Comparison of ENCODE assay signal across 21 mouse cellular contexts in the genomic region with DNA sequence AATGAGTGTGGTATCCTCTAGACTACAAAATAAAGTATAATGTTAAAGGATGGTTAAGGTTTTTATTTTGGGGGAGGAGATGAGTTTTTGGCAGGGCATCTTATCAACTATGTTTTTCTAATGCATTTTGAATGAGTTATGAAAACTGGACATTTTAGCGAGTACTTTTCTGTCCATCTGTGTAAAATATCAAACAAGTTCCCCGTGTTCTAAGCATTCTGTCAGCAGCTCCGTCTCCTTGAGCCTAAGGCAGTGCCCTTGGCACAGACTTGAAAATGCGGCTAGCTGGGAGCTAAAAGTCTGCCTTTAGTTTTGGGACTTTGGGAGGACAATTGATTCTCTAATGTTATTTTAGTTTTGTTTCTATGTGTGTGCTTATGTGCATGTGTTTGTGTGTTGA.
DNase-seq lines count a peak whose midpoint lies in the region; ATAC-seq lines count a peak whose summit lies in the region.
"Had no signal": no experiment of that assay in that cellular context is flagged by ENCODE, and none has a peak within 500 bp of the region (broad histone marks: within the 10 kb centered on the region; RNA-seq: fewer than 3 reads in every experiment).

No protein-coding gene starts in this region.

- H3K9me3 ChIP-seq in midbrain, embryonic 11.5 days (ENCODE audit: control insufficient read depth, low read length), result no peaks in the 10 kb centered on the region
- no peaks in the 10 kb centered on the region for H3K9me3 ChIP-seq in midbrain, embryonic 15.5 days

- no peak overlapping the region for H3K27ac ChIP-seq in midbrain, embryonic 11.5 days (ENCODE audit: low read depth, low read length)
- no peak overlapping the region for H3K27ac ChIP-seq in midbrain, embryonic 15.5 days

- H3K9ac ChIP-seq in midbrain, embryonic 11.5 days (ENCODE audit: low read length), result no peak overlapping the region
- H3K9ac ChIP-seq in midbrain, embryonic 15.5 days, result no peak overlapping the region

- no peak overlapping the region for H3K4me2 ChIP-seq in midbrain, embryonic 11.5 days
- no peak overlapping the region for H3K4me2 ChIP-seq in midbrain, embryonic 15.5 days

- whole genome bisulfite sequencing in midbrain, embryonic 11.5 days, result 87% methylated on average over 4 of the region's 4 CpGs
- WGBS in midbrain, embryonic 15.5 days, result 88% methylated on average over 4 of the region's 4 CpGs

- H3K27me3 ChIP-seq in midbrain, embryonic 11.5 days (ENCODE audit: control insufficient read depth, insufficient read depth, low read length), result no peaks in the 10 kb centered on the region
- no peaks in the 10 kb centered on the region for H3K27me3 ChIP-seq in midbrain, embryonic 15.5 days (replicated peaks)
- H3K27me3 ChIP-seq: CH12.LX, Patski had no signal

- no peak overlapping the region for H3K4me3 ChIP-seq in midbrain, embryonic 11.5 days (ENCODE audit: low read depth, low read length)
- no peak overlapping the region for H3K4me3 ChIP-seq in midbrain, embryonic 15.5 days

- H3K4me1 ChIP-seq in midbrain, embryonic 11.5 days (ENCODE audit: control insufficient read depth, insufficient read depth, low read length), result no peaks in the 10 kb centered on the region
- H3K4me1 ChIP-seq in midbrain, embryonic 15.5 days, result no peaks in the 10 kb centered on the region

- DNase-seq in adrenal gland, adult 2 months, result peak; percentile 28
- no peak for DNase-seq in adrenal gland, adult 8-10 months
- DNase-seq in heart, adult 11 months, result peak; percentile 37
- no peak for DNase-seq in heart, adult 9 months (ENCODE audit: low spot score in 2 of 2)
- DNase-seq in midbrain, embryonic 11.5 days (ENCODE audit: low spot score, missing footprints), result peak; percentile 65
- DNase-seq: adrenal gland, postnatal 10 days; adrenal gland, postnatal 14 days; adrenal gland, postnatal 25 days; adrenal gland, postnatal 36 days; B cell, adult 2 months; cerebellum, adult 11 months; cerebellum, adult 11-12 months; cerebellum, adult 18-20 months; cerebellum, adult 2 months; cerebellum, adult 8-10 months had no signal

- no peaks in the 10 kb centered on the region for H3K36me3 ChIP-seq in midbrain, embryonic 11.5 days (ENCODE audit: control insufficient read depth, insufficient read depth, low read length)
- H3K36me3 ChIP-seq in midbrain, embryonic 15.5 days (replicated peaks), result no peaks in the 10 kb centered on the region
- H3K36me3 ChIP-seq: G1E had no signal

- ATAC-seq in midbrain, embryonic 11.5 days (ENCODE audit: low FRiP score), result no peak
- no peak for ATAC-seq in midbrain, embryonic 15.5 days (replicated peaks)
- ATAC-seq: activated CD4-positive, CD25-positive, alpha-beta regulatory T cell, adult 4 months; CD4-positive, CD25-positive, alpha-beta regulatory T cell, adult 4 months; Patski had no signal

Comparison
In these comparisons a context has a peak if more than half of its experiments do, and no peak if none do; other contexts are left out.
1. DNase-seq: peak in adrenal gland, adult 2 months (single experiment), heart, adult 11 months (single experiment) and midbrain, embryonic 11.5 days (single experiment); none in adrenal gland, adult 8-10 months (single experiment) and heart, adult 9 months (0 of 2).